Mouse (Mus musculus) limb, embryonic 14.5 days (tissue): ENCODE measurements at regions not wholly inside any gene's neighbourhood (a gene's known extent, or its start where the extent isn't known, plus 50 kb on each side); places are given as distances from the start of the nearest gene placed in this dataset.

ENCODE experiments used
- ATAC-seq: fragments of 200-750 bp; cut with Nextera tagmentation; 2 replicates; pipeline ENCODE4 v1.8.0; 2017; ENCODE audit warnings: low read depth, moderate number of reproducible peaks, moderate TSS enrichment; ENCODE audit not compliant: low FRiP score
- DNase-seq: peaks from one replicate; pipeline ENCODE4 v3.0.0-alpha.2; 2015; ENCODE audit warnings: low spot score
- H3K27ac ChIP-seq: fragments of 300-500 bp; sonication (generic); replicated peaks from 2 replicates; pipeline ENCODE4 v1.5.1; 2014; ENCODE audit warnings: low read depth, mild to moderate bottlenecking, low read length, moderate library complexity, mixed read lengths
- H3K27me3 ChIP-seq: fragments of 300-500 bp; sonication (generic); 2 replicates; pipeline ENCODE4 v1.6.1; 2014; ENCODE audit warnings: low read length, mixed read lengths; ENCODE audit not compliant: control insufficient read depth, insufficient read depth
- H3K36me3 ChIP-seq: fragments of 300-500 bp; sonication (generic); 2 replicates; pipeline ENCODE4 v1.6.1; 2014; ENCODE audit warnings: mild to moderate bottlenecking, low read length, moderate library complexity, mixed read lengths; ENCODE audit not compliant: control insufficient read depth, insufficient read depth
- H3K4me1 ChIP-seq: fragments of 300-500 bp; sonication (generic); 2 replicates; pipeline ENCODE4 v1.6.1; 2014; ENCODE audit warnings: antibody characterized with exemption, low read length, mixed read lengths; ENCODE audit not compliant: control insufficient read depth, insufficient read depth
- H3K4me2 ChIP-seq: fragments of 300-500 bp; sonication (generic); replicated peaks from 2 replicates; pipeline ENCODE4 v1.6.1; 2014; ENCODE audit warnings: low read depth, mild to moderate bottlenecking, low read length, moderate library complexity; ENCODE audit not compliant: severe bottlenecking
- H3K4me3 ChIP-seq: fragments of 300-500 bp; sonication (generic); replicated peaks from 2 replicates; pipeline ENCODE4 v1.5.1; 2014; ENCODE audit warnings: low read length
- H3K9ac ChIP-seq: fragments of 300-500 bp; sonication (generic); 2 replicates; pipeline ENCODE4 v1.6.1; 2014; ENCODE audit warnings: mild to moderate bottlenecking, low read depth, low read length, moderate library complexity; ENCODE audit not compliant: severe bottlenecking
- H3K9me3 ChIP-seq: fragments of 300-500 bp; sonication (generic); 2 replicates; pipeline ENCODE4 v1.6.1; 2016; ENCODE audit warnings: low read length; ENCODE audit not compliant: control insufficient read depth
- POLR2A ChIP-seq: fragments of 200-500 bp; IDR thresholded peaks from 2 replicates; pipeline ENCODE4 v1.8.0; 2012; ENCODE audit warnings: inconsistent platforms, mild to moderate bottlenecking, moderate library complexity, borderline replicate concordance; ENCODE audit not compliant: insufficient read depth, insufficient read length; ENCODE audit errors: extremely low read depth
- WGBS: fragments of 180-500 bp; shearing (Covaris S2); extraction: QIAGEN DNeasy Blood & Tissue Kit; methylation state at CpG from one replicate; pipeline ENCODE4 v1.1.7; 2014; 5-methylcytosine and 5-hydroxymethylcytosine counted together

- no peaks in the 10 kb centered on the region for H3K4me1 ChIP-seq
- 71% methylated on average over 1 of the region's 1 CpGs for WGBS
- ATAC-seq = no peak
- H3K9ac ChIP-seq = no peak overlapping the region
- H3K4me3 ChIP-seq = no peak overlapping the region
- no peaks in the 10 kb centered on the region for H3K9me3 ChIP-seq
- no peaks in the 10 kb centered on the region for H3K27me3 ChIP-seq
- DNase-seq = no peak
- H3K4me2 ChIP-seq = no peak overlapping the region
- no peak overlapping the region for H3K27ac ChIP-seq
- H3K36me3 ChIP-seq = no peaks in the 10 kb centered on the region
- TF ChIP-seq POLR2A = no peak
Observed at GRCm38 (mm10) chr2:18445809-18446208, 53.2 kb upstream of the Dnajc1 start.
